Mouse (Mus musculus): ENCODE data around the gene Mr1.

DNA sequence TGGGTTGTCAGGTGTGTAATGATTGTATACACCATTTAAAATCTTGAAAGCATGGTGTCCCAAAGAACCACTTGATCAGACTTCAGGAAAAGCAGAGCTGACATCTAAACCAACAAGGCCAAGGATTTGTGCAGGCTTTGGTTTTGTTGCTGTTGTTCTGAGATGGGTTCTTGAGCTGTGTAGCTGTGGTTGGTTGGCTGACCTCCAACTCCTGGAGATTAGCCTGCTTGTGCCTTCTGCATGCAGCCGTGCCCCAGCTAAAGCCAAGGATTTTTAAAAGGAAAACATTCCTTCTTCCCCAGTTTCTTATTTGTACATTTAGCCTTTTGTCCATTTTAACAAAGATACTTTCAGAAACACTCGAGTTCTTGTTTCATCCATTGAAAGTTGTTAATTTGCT lies 45.1 kb upstream of the Mr1 start:
- no peak for TF ChIP-seq POLR2A (IDR thresholded peaks at IDR 0.05; ENCODE audit: low read depth, low read length)
- TF ChIP-seq CTCF (IDR thresholded peaks at IDR 0.05; ENCODE audit: borderline replicate concordance, insufficient read depth, low read length): no peak

Measured in embryonic fibroblast, embryonic 13.5 days (primary cell).